Mouse (Mus musculus): ENCODE data around the gene Dtx2.

GRCm38 (mm10) chr5:136082345-136082744, 87.7 kb downstream of the Dtx2 start:
- no peak for TF ChIP-seq CTCF (IDR thresholded peaks at IDR 0.05; ENCODE audit: control insufficient read depth, insufficient read depth, insufficient read length)
- TF ChIP-seq MAX (IDR thresholded peaks at IDR 0.05) = no peak
- no peak for TF ChIP-seq USF1 (IDR thresholded peaks at IDR 0.05; ENCODE audit: low read depth)
- no peak for TF ChIP-seq MYOD1 (IDR thresholded peaks at IDR 0.05; ENCODE audit: control insufficient read depth, insufficient read length, low read depth)
- TF ChIP-seq MYOG (IDR thresholded peaks at IDR 0.05; ENCODE audit: control insufficient read depth, extremely low read depth, insufficient read length) = no peak
- TF ChIP-seq CEBPB (IDR thresholded peaks at IDR 0.05; ENCODE audit: low read depth) = no peak
- no peak for TF ChIP-seq FOSL1 (IDR thresholded peaks at IDR 0.05; ENCODE audit: insufficient read depth, low read length, poor library complexity, severe bottlenecking)
